Mouse (Mus musculus) testis, adult 2 months (tissue): ENCODE measurements around the gene Zcchc2. TPM values are rescaled to one million over a fixed set of nuclear protein-coding genes. Genes with fewer than 3 reads are reported as not detected.

Experiments used
- H3K27ac ChIP-seq: fragments of 200-500 bp; 2 replicates; pipeline ENCODE4 v1.5.1; 2012; ENCODE audit warnings: low read depth, low read length; ENCODE audit not compliant: control insufficient read depth, insufficient read depth
- H3K27me3 ChIP-seq: fragments of 200-500 bp; 2 replicates; pipeline ENCODE4 v1.6.1; 2012; ENCODE audit warnings: mild to moderate bottlenecking, low read length, moderate library complexity; ENCODE audit not compliant: control insufficient read depth, insufficient read depth
- H3K36me3 ChIP-seq: fragments of 200-500 bp; 2 replicates; pipeline ENCODE4 v1.6.1; 2012; ENCODE audit warnings: mild to moderate bottlenecking, low read length; ENCODE audit not compliant: control insufficient read depth, insufficient read depth
- H3K4me1 ChIP-seq: fragments of 200-500 bp; 2 replicates; pipeline ENCODE4 v1.6.1; 2012; ENCODE audit warnings: low read length; ENCODE audit not compliant: control insufficient read depth, insufficient read depth
- H3K4me3 ChIP-seq: fragments of 200-500 bp; 2 replicates; pipeline ENCODE4 v1.5.1; 2012; ENCODE audit warnings: low read depth, mild to moderate bottlenecking, low read length, moderate library complexity, mixed read lengths; ENCODE audit not compliant: control insufficient read depth
- CTCF ChIP-seq: fragments of 200-500 bp; IDR thresholded peaks from 2 replicates; pipeline ENCODE4 v1.5.1; 2012; ENCODE audit warnings: low read depth, mild to moderate bottlenecking, inconsistent platforms, low read length, moderate library complexity; ENCODE audit not compliant: control insufficient read depth, insufficient read depth, insufficient replicate concordance
- POLR2A ChIP-seq: fragments of 200-500 bp; IDR thresholded peaks from 2 replicates; pipeline ENCODE4 v1.6.1; 2012; ENCODE audit warnings: low read depth, mild to moderate bottlenecking, inconsistent platforms, low read length, moderate library complexity; ENCODE audit not compliant: control insufficient read depth
- polyA plus RNA-seq: library from polyadenylated mRNA; depleted of rRNA; stranded (reverse); fragments of >200 nt; gene quantifications from 2 replicates; pipeline ENCODE4 v1.2.3, GENCODE M21; 2012; rRNA removed

Zcchc2 gene
- polyA plus RNA-seq: 55.9 and 60.3 TPM in 2 replicates

DNA sequence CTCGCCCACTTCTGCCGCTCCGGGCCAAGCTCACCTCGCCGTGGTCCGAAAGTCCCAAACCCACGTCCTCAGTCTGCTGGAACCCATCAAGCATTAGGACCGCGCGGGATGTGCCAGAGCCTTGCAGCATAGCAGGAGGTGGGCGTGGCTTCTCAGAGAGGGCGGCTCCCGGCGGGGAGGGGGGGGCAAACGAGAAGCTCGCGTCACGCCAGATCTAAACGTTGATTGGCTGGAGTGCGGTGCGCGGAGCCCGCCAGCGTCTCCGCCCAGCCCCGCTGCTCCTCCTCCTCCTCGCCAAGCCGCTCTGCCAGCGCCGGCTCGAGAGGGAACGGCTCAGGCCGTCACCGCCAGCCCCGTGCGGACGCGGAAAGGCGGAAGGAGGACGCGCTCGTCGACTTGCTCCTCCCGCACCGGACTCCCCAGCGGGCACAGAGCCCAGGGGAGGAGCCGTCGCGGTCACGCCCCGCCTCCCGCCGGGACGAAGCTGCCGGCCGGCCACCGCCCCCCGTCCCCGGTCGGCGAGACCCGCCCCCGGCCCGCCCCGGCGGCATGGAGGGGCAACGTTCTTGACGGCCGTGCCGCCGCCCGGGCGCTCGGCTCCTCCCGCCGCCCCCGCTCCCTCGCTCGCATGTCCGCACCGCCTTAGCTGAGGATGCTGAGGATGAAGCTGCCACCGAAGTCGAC, at the start of gene Zcchc2:
Gene Zcchc2 (plus strand): TSS at position 269 of the 684 bp plus-strand sequence.
- TF ChIP-seq CTCF: no peak
- TF ChIP-seq POLR2A: peak; percentile 93
- Histone ChIP-seq H3K4me3 (peak within 1 kb of the TSS; percentile 96), H3K36me3 (no peaks in the 10 kb centered on the region)

DNA sequence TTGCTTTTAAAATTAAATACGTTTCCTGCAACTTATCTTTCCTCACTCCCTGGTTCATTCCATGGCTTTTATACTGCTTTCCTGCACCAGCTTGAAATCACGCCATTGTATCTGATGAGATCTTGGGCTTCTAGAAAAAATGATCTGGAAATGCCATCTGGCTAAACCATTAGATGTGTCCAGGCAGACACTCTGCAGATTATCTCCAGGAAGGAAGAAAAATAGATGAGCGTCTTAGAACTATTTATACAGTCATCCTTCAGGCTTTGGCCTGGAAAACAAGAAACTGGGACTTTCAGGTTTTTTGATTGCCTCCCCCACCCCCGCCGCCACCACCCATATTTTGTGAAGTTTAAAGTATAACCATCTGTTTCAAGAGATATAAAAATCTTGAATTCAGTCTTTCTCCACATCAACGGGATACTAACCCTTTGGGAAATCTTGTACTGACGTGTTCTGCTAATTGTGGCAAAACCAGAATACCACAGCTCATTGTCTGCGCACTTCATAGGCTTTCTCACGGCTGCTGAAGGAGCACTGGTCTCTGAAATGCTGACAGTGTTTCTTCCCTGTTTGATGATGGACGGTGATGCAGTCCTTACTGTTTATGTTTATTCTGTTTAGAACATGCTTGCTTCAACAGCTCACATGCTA, 45.2 kb upstream of the Zcchc2 start:
- no peak for TF ChIP-seq POLR2A
- TF ChIP-seq CTCF: no peak
- no peaks in the 10 kb centered on the region for H3K27me3 ChIP-seq
- H3K4me1 ChIP-seq: no peaks in the 10 kb centered on the region
- H3K27ac ChIP-seq: no peak overlapping the region
- H3K36me3 ChIP-seq: no peaks in the 10 kb centered on the region
- no peak overlapping the region for H3K4me3 ChIP-seq

More for the DNA sequence above, at the start of gene Zcchc2:
- no peaks in the 10 kb centered on the region for H3K27me3 ChIP-seq
- H3K4me1 ChIP-seq: peaks cover 14% of the 10 kb centered on the region
- H3K27ac ChIP-seq: peak within 1 kb of the TSS; percentile 90

GRCm38 (mm10) chr1:105946581-105947540, 43.3 kb upstream of the Zcchc2 start:
- no peaks in the 10 kb centered on the region for H3K4me1 ChIP-seq
- TF ChIP-seq CTCF (no peak), POLR2A (no peak)
- H3K27ac ChIP-seq: no peak overlapping the region
- H3K36me3 ChIP-seq: no peaks in the 10 kb centered on the region
- no peak overlapping the region for H3K4me3 ChIP-seq
- no peaks in the 10 kb centered on the region for H3K27me3 ChIP-seq

GRCm38 (mm10) chr1:105948352-105948751, 41.9 kb upstream of the Zcchc2 start:
- H3K27me3 ChIP-seq: no peaks in the 10 kb centered on the region
- H3K36me3 ChIP-seq: no peaks in the 10 kb centered on the region
- no peak overlapping the region for H3K27ac ChIP-seq
- no peak for TF ChIP-seq CTCF
- TF ChIP-seq POLR2A: no peak
- no peaks in the 10 kb centered on the region for H3K4me1 ChIP-seq
- H3K4me3 ChIP-seq: no peak overlapping the region

GRCm38 (mm10) chr1:105953588-105953987, 36.6 kb upstream of the Zcchc2 start:
- H3K27me3 ChIP-seq: no peaks in the 10 kb centered on the region
- H3K27ac ChIP-seq: no peak overlapping the region
- no peak for TF ChIP-seq POLR2A
- TF ChIP-seq CTCF: no peak
- no peaks in the 10 kb centered on the region for H3K36me3 ChIP-seq
- H3K4me3 ChIP-seq: no peak overlapping the region
- H3K4me1 ChIP-seq: no peaks in the 10 kb centered on the region

- no peak for TF ChIP-seq CTCF
- no peak for TF ChIP-seq POLR2A
- no peak overlapping the region for H3K27ac ChIP-seq
- H3K4me3 ChIP-seq: no peak overlapping the region
- H3K36me3 ChIP-seq: no peaks in the 10 kb centered on the region
- H3K27me3 ChIP-seq: no peaks in the 10 kb centered on the region
- no peaks in the 10 kb centered on the region for H3K4me1 ChIP-seq
These were observed 36.2 kb upstream of the Zcchc2 start for GRCm38 (mm10) chr1:105954047-105954446.

DNA sequence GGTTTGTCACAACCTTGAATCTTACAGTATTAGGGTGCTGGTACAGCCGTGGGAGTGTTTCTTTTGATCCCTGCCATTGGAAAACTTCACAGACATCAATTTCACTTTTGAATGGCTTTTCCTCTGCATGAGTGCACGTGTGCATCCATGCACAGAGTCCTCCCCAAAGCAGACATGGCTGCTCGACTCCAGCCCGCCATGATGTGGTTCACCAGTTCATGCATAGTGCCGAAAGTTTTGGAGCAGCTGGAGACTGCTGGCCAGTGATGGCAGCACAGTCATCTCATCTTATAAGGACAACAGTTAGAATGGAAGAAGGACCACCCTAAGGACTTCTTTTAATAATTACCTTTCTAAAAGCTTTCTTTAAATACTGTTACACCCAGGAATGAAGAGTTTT, 34.1 kb upstream of the Zcchc2 start:
- TF ChIP-seq CTCF (no peak), POLR2A (no peak)
- Histone ChIP-seq H3K4me1 (no peaks in the 10 kb centered on the region), H3K27ac (no peak overlapping the region), H3K36me3 (no peaks in the 10 kb centered on the region), H3K4me3 (no peak overlapping the region), H3K27me3 (no peaks in the 10 kb centered on the region)
